Mouse (Mus musculus) embryonic facial prominence, embryonic 10.5 days (tissue): ENCODE measurements at regions not wholly inside any gene's neighbourhood (a gene's known extent, or its start where the extent isn't known, plus 50 kb on each side); places are given as distances from the start of the nearest gene placed in this dataset.

ENCODE experiments used
- DNase-seq: peaks from one replicate; pipeline ENCODE4 v3.0.0-alpha.2; 2017; ENCODE audit warnings: low spot score
- H3K27ac ChIP-seq: fragments of 300-500 bp; sonication (generic); replicated peaks from 2 replicates; pipeline ENCODE4 v1.5.1; 2016; ENCODE audit warnings: mild to moderate bottlenecking
- H3K27me3 ChIP-seq: fragments of 300-500 bp; sonication (generic); replicated peaks from 2 replicates; pipeline ENCODE4 v1.6.1; 2016; ENCODE audit warnings: low read depth, mild to moderate bottlenecking; ENCODE audit not compliant: poor library complexity, severe bottlenecking
- H3K36me3 ChIP-seq: fragments of 300-500 bp; sonication (generic); replicated peaks from 2 replicates; pipeline ENCODE4 v1.6.1; 2016; ENCODE audit warnings: mild to moderate bottlenecking, moderate library complexity
- H3K4me1 ChIP-seq: fragments of 300-500 bp; sonication (generic); 2 replicates; pipeline ENCODE4 v1.6.1; 2016
- H3K4me3 ChIP-seq: fragments of 300-500 bp; sonication (generic); 2 replicates; pipeline ENCODE4 v1.5.1; 2016; ENCODE audit warnings: mild to moderate bottlenecking, moderate library complexity
- H3K9me3 ChIP-seq: fragments of 300-500 bp; sonication (generic); 2 replicates; pipeline ENCODE4 v1.6.1; 2016; ENCODE audit warnings: mild to moderate bottlenecking
- WGBS: fragments of 180-500 bp; shearing (Covaris S2); methylation state at CpG from one replicate; pipeline ENCODE4 v1.1.7; 2016; 5-methylcytosine and 5-hydroxymethylcytosine counted together

GRCm38 (mm10) chrX:60718794-60719193 is 126.3 kb upstream of the Atp11c start:
- H3K4me1 ChIP-seq: no peaks in the 10 kb centered on the region
- H3K36me3 ChIP-seq: no peaks in the 10 kb centered on the region
- DNase-seq: no peak
- no peaks in the 10 kb centered on the region; the same call in 1 of the 2 replicates for H3K27me3 ChIP-seq
- H3K27ac ChIP-seq: no peak overlapping the region
- WGBS: 30% methylated on average over 6 of the region's 6 CpGs
- H3K4me3 ChIP-seq: 0 out of 2 replicates have a peak overlapping the region, but pooled peaks have one; percentile 37
- H3K9me3 ChIP-seq: no peaks in the 10 kb centered on the region

GRCm38 (mm10) chrX:60718156-60718769 is 125.8 kb upstream of the Atp11c start:
- Histone ChIP-seq H3K4me3 (peak overlapping the region; percentile 37), H3K4me1 (no peaks in the 10 kb centered on the region), H3K9me3 (no peaks in the 10 kb centered on the region), H3K27me3 (no peaks in the 10 kb centered on the region; the same call in 1 of the 2 replicates), H3K27ac (no peak overlapping the region), H3K36me3 (no peaks in the 10 kb centered on the region)
- no peak for DNase-seq
- whole genome bisulfite sequencing: 19% methylated on average over 11 of the region's 11 CpGs

- Histone ChIP-seq H3K4me1 (no peaks in the 10 kb centered on the region), H3K27ac (no peak overlapping the region), H3K9me3 (no peaks in the 10 kb centered on the region), H3K27me3 (no peaks in the 10 kb centered on the region), H3K4me3 (no peak overlapping the region), H3K36me3 (no peaks in the 10 kb centered on the region)
- 76% methylated on average over 7 of the region's 7 CpGs for WGBS
- DNase-seq: no peak
Observed at GRCm38 (mm10) chrX:60681036-60681706, 88.7 kb upstream of the Atp11c start.

GRCm38 (mm10) chrX:60644726-60645318 is 52.3 kb upstream of the Atp11c start:
- peak; percentile 9 for DNase-seq
- Histone ChIP-seq H3K9me3 (no peaks in the 10 kb centered on the region), H3K36me3 (no peaks in the 10 kb centered on the region), H3K4me1 (no peaks in the 10 kb centered on the region), H3K27ac (no peak overlapping the region), H3K4me3 (no peak overlapping the region), H3K27me3 (no peaks in the 10 kb centered on the region)
- WGBS: 51% methylated on average over 10 of the region's 10 CpGs
